Mouse (Mus musculus): ENCODE data around the gene Pdzrn4. TPM values are rescaled to one million over a fixed set of nuclear protein-coding genes. Genes with fewer than 3 reads are reported as not detected.

Pdzrn4 gene
- polyA plus RNA-seq, 2 experiments: 1.4 to 1.9 TPM

GRCm38 (mm10) chr15:92759001-92759400 lies 362.3 kb downstream of the Pdzrn4 start:
- no peak overlapping the region for H3K27ac ChIP-seq (replicated peaks; ENCODE audit: low read depth, low read length)
- DNase-seq (ENCODE audit: low spot score) (no peak), ATAC-seq (ENCODE audit: low FRiP score, low read depth) (no peak)
- no peak for TF ChIP-seq POLR2A (IDR thresholded peaks at IDR 0.05; ENCODE audit: borderline replicate concordance, extremely low read depth, insufficient read depth, insufficient read length)
- no peaks in the 10 kb centered on the region for H3K9me3 ChIP-seq (ENCODE audit: control insufficient read depth, low read length)
- no peak overlapping the region for H3K9ac ChIP-seq (ENCODE audit: low read depth, low read length, severe bottlenecking)
- H3K4me3 ChIP-seq (replicated peaks; ENCODE audit: low read length): no peak overlapping the region
- H3K4me2 ChIP-seq (replicated peaks; ENCODE audit: low read depth, low read length, severe bottlenecking): no peak overlapping the region
- no peaks in the 10 kb centered on the region for H3K27me3 ChIP-seq (ENCODE audit: control insufficient read depth, insufficient read depth, low read length)
- no peaks in the 10 kb centered on the region for H3K4me1 ChIP-seq (ENCODE audit: control insufficient read depth, insufficient read depth, low read length)
- WGBS: 41% methylated on average over 8 of the region's 8 CpGs
- H3K36me3 ChIP-seq (ENCODE audit: control insufficient read depth, insufficient read depth, low read length): no peaks in the 10 kb centered on the region

- no peaks in the 10 kb centered on the region for H3K4me1 ChIP-seq (ENCODE audit: control insufficient read depth, insufficient read depth, low read length)
- H3K4me3 ChIP-seq (replicated peaks; ENCODE audit: low read length): no peak overlapping the region
- ATAC-seq (ENCODE audit: low FRiP score, low read depth) (no peak), DNase-seq (ENCODE audit: low spot score) (no peak)
- H3K27me3 ChIP-seq (ENCODE audit: control insufficient read depth, insufficient read depth, low read length): no peaks in the 10 kb centered on the region
- no peak overlapping the region for H3K27ac ChIP-seq (replicated peaks; ENCODE audit: low read depth, low read length)
- no peaks in the 10 kb centered on the region for H3K36me3 ChIP-seq (ENCODE audit: control insufficient read depth, insufficient read depth, low read length)
- no peak overlapping the region for H3K9ac ChIP-seq (ENCODE audit: low read depth, low read length, severe bottlenecking)
- H3K9me3 ChIP-seq (ENCODE audit: control insufficient read depth, low read length): no peaks in the 10 kb centered on the region
- TF ChIP-seq POLR2A (IDR thresholded peaks at IDR 0.05; ENCODE audit: borderline replicate concordance, extremely low read depth, insufficient read depth, insufficient read length): no peak
- WGBS: 90% methylated on average over 5 of the region's 5 CpGs
- no peak overlapping the region for H3K4me2 ChIP-seq (replicated peaks; ENCODE audit: low read depth, low read length, severe bottlenecking)
Observed at GRCm38 (mm10) chr15:92763303-92763702, 366.6 kb downstream of the Pdzrn4 start.

GRCm38 (mm10) chr15:92769535-92769934 lies 372.9 kb downstream of the Pdzrn4 start:
- no peaks in the 10 kb centered on the region for H3K27me3 ChIP-seq (ENCODE audit: control insufficient read depth, insufficient read depth, low read length)
- H3K4me3 ChIP-seq (replicated peaks; ENCODE audit: low read length): no peak overlapping the region
- ATAC-seq (ENCODE audit: low FRiP score, low read depth) (no peak), DNase-seq (ENCODE audit: low spot score) (no peak)
- H3K9me3 ChIP-seq (ENCODE audit: control insufficient read depth, low read length): no peaks in the 10 kb centered on the region
- H3K4me2 ChIP-seq (replicated peaks; ENCODE audit: low read depth, low read length, severe bottlenecking): no peak overlapping the region
- H3K27ac ChIP-seq (replicated peaks; ENCODE audit: low read depth, low read length): no peak overlapping the region
- TF ChIP-seq POLR2A (IDR thresholded peaks at IDR 0.05; ENCODE audit: borderline replicate concordance, extremely low read depth, insufficient read depth, insufficient read length): no peak
- H3K9ac ChIP-seq (ENCODE audit: low read depth, low read length, severe bottlenecking): no peak overlapping the region
- WGBS: 60% methylated on average over 15 of the region's 15 CpGs
- H3K36me3 ChIP-seq (ENCODE audit: control insufficient read depth, insufficient read depth, low read length): no peaks in the 10 kb centered on the region
- no peaks in the 10 kb centered on the region for H3K4me1 ChIP-seq (ENCODE audit: control insufficient read depth, insufficient read depth, low read length)

GRCm38 (mm10) chr15:92788036-92788435 lies 391.4 kb downstream of the Pdzrn4 start:
- H3K36me3 ChIP-seq (ENCODE audit: control insufficient read depth, insufficient read depth, low read length): no peaks in the 10 kb centered on the region
- DNase-seq (ENCODE audit: low spot score) (no peak), ATAC-seq (ENCODE audit: low FRiP score, low read depth) (no peak)
- no peak for TF ChIP-seq POLR2A (IDR thresholded peaks at IDR 0.05; ENCODE audit: borderline replicate concordance, extremely low read depth, insufficient read depth, insufficient read length)
- no peak overlapping the region for H3K27ac ChIP-seq (replicated peaks; ENCODE audit: low read depth, low read length)
- H3K4me2 ChIP-seq (replicated peaks; ENCODE audit: low read depth, low read length, severe bottlenecking): no peak overlapping the region
- 76% methylated on average over 14 of the region's 14 CpGs for WGBS
- no peaks in the 10 kb centered on the region for H3K4me1 ChIP-seq (ENCODE audit: control insufficient read depth, insufficient read depth, low read length)
- no peaks in the 10 kb centered on the region for H3K9me3 ChIP-seq (ENCODE audit: control insufficient read depth, low read length)
- H3K9ac ChIP-seq (ENCODE audit: low read depth, low read length, severe bottlenecking): no peak overlapping the region
- H3K4me3 ChIP-seq (replicated peaks; ENCODE audit: low read length): no peak overlapping the region
- no peaks in the 10 kb centered on the region for H3K27me3 ChIP-seq (ENCODE audit: control insufficient read depth, insufficient read depth, low read length)

- H3K36me3 ChIP-seq (ENCODE audit: control insufficient read depth, insufficient read depth, low read length): no peaks in the 10 kb centered on the region
- no peaks in the 10 kb centered on the region for H3K4me1 ChIP-seq (ENCODE audit: control insufficient read depth, insufficient read depth, low read length)
- H3K27me3 ChIP-seq (ENCODE audit: control insufficient read depth, insufficient read depth, low read length): no peaks in the 10 kb centered on the region
- ATAC-seq (ENCODE audit: low FRiP score, low read depth) (no peak), DNase-seq (ENCODE audit: low spot score) (no peak)
- no peak overlapping the region for H3K27ac ChIP-seq (replicated peaks; ENCODE audit: low read depth, low read length)
- no peak overlapping the region for H3K4me2 ChIP-seq (replicated peaks; ENCODE audit: low read depth, low read length, severe bottlenecking)
- TF ChIP-seq POLR2A (IDR thresholded peaks at IDR 0.05; ENCODE audit: borderline replicate concordance, extremely low read depth, insufficient read depth, insufficient read length): no peak
- no peaks in the 10 kb centered on the region for H3K9me3 ChIP-seq (ENCODE audit: control insufficient read depth, low read length)
- no peak overlapping the region for H3K4me3 ChIP-seq (replicated peaks; ENCODE audit: low read length)
- 90% methylated on average over 3 of the region's 3 CpGs for WGBS
- H3K9ac ChIP-seq (ENCODE audit: low read depth, low read length, severe bottlenecking): no peak overlapping the region
Observed at GRCm38 (mm10) chr15:92794275-92794674, 397.6 kb downstream of the Pdzrn4 start.

GRCm38 (mm10) chr15:92805934-92806333 lies 409.3 kb downstream of the Pdzrn4 start:
- H3K4me2 ChIP-seq (replicated peaks; ENCODE audit: low read depth, low read length, severe bottlenecking): no peak overlapping the region
- H3K36me3 ChIP-seq (ENCODE audit: control insufficient read depth, insufficient read depth, low read length): no peaks in the 10 kb centered on the region
- ATAC-seq (ENCODE audit: low FRiP score, low read depth) (no peak), DNase-seq (ENCODE audit: low spot score) (no peak)
- WGBS: 63% methylated on average over 3 of the region's 3 CpGs
- H3K9me3 ChIP-seq (ENCODE audit: control insufficient read depth, low read length): no peaks in the 10 kb centered on the region
- H3K4me1 ChIP-seq (ENCODE audit: control insufficient read depth, insufficient read depth, low read length): no peaks in the 10 kb centered on the region
- H3K27me3 ChIP-seq (ENCODE audit: control insufficient read depth, insufficient read depth, low read length): no peaks in the 10 kb centered on the region
- H3K4me3 ChIP-seq (replicated peaks; ENCODE audit: low read length): no peak overlapping the region
- no peak overlapping the region for H3K27ac ChIP-seq (replicated peaks; ENCODE audit: low read depth, low read length)
- no peak overlapping the region for H3K9ac ChIP-seq (ENCODE audit: low read depth, low read length, severe bottlenecking)
- TF ChIP-seq POLR2A (IDR thresholded peaks at IDR 0.05; ENCODE audit: borderline replicate concordance, extremely low read depth, insufficient read depth, insufficient read length): no peak
